In the genomic region with DNA sequence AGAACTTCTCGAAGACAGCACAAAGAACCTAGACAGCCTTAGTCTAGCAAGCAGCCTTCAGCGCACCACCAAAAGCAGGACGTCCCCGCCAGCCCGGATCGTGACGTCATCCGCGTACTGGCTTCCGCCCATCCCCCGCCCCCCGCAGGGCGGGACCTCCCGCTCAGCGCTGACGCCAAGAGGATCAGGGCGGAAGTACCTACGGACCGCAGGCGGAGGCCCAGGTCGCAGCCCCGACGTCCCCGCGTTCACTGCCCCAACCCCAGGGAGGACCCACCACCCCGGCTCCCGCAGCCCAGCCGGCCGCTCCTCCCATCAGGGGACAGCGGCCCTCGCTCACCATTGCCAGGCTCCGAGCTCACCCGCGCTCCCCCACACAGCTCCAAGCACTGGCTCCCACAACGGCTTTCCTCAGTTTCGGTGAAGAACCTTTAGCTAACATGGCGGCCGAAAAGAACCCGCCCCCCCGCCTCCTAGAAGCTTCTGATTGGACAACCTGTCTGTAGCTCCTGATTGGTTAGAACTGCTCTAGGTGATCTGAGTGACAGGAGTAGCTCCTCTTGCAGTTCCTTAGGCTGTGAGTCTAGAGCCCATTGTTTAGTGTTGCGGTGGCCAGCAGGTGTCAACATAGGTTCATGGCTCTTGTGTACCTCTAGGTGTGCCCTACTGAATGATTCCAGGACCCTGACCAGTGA, we compare ENCODE assay signal across 8 mouse cellular contexts. TPM values are rescaled to one million over a fixed set of nuclear protein-coding genes. Genes with fewer than 3 reads are reported as not detected.
DNase-seq lines count a peak whose midpoint lies in the region; ATAC-seq and TF ChIP-seq lines count a peak whose summit lies in the region.

A gene (minus strand): TSS at position 454 of the 695 bp plus-strand sequence.

- H3K36me3 ChIP-seq in kidney, embryonic 14.5 days (ENCODE audit: control insufficient read depth, insufficient read depth, low read length) = peaks cover 3% of the 10 kb centered on the region; the same call in 1 of the 2 replicates
- no peaks in the 10 kb centered on the region for H3K36me3 ChIP-seq in limb, embryonic 15.5 days

- H3K4me1 ChIP-seq in bone marrow macrophage, adult 2 months (ENCODE audit: control insufficient read depth, insufficient read depth, low read length) = peaks cover 9% of the 10 kb centered on the region
- no peaks in the 10 kb centered on the region for H3K4me1 ChIP-seq in embryonic fibroblast, embryonic 13.5 days (ENCODE audit: control insufficient read depth, insufficient read depth, low read length)
- H3K4me1 ChIP-seq in kidney, embryonic 14.5 days (ENCODE audit: control insufficient read depth, insufficient read depth, low read length) = peaks cover 3% of the 10 kb centered on the region; the same call in 1 of the 2 replicates
- H3K4me1 ChIP-seq in limb, embryonic 15.5 days = peaks cover 7% of the 10 kb centered on the region

- no peaks in the 10 kb centered on the region for H3K9me3 ChIP-seq in kidney, embryonic 14.5 days (ENCODE audit: control insufficient read depth, low read length)
- no peaks in the 10 kb centered on the region for H3K9me3 ChIP-seq in limb, embryonic 15.5 days

- H3K4me3 ChIP-seq in bone marrow macrophage, adult 2 months (ENCODE audit: insufficient read depth, low read length) = peak within 1 kb of the TSS; percentile 89
- peak within 1 kb of the TSS; percentile 79 for H3K4me3 ChIP-seq in embryonic fibroblast, embryonic 13.5 days (ENCODE audit: insufficient read depth, low read length)
- H3K4me3 ChIP-seq in kidney, embryonic 14.5 days (ENCODE audit: low read length) = peak within 1 kb of the TSS; percentile 80
- peak within 1 kb of the TSS; percentile 73 for H3K4me3 ChIP-seq in limb, embryonic 15.5 days

- H3K9ac ChIP-seq in kidney, embryonic 14.5 days (ENCODE audit: low read depth, low read length) = peak within 1 kb of the TSS; percentile 89
- H3K9ac ChIP-seq in limb, embryonic 15.5 days = peak within 1 kb of the TSS; percentile 88

- 1% methylated on average over 38 of the region's 41 CpGs for WGBS in kidney, embryonic 14.5 days
- under 1% methylated on average over 41 of the region's 41 CpGs for WGBS in limb, embryonic 15.5 days

- H3K27ac ChIP-seq in bone marrow macrophage, adult 2 months (ENCODE audit: insufficient read depth, low read depth, low read length) = peak within 1 kb of the TSS; percentile 90
- peak within 1 kb of the TSS; percentile 92 for H3K27ac ChIP-seq in embryonic fibroblast, embryonic 13.5 days (ENCODE audit: insufficient read depth, low read length)
- peak within 1 kb of the TSS; percentile 95 for H3K27ac ChIP-seq in kidney, embryonic 14.5 days (ENCODE audit: low read depth, low read length)
- peak within 1 kb of the TSS; percentile 99 for H3K27ac ChIP-seq in limb, embryonic 15.5 days

- no peaks in the 10 kb centered on the region for H3K27me3 ChIP-seq in kidney, embryonic 14.5 days (ENCODE audit: control insufficient read depth, insufficient read depth, low read length)
- no peaks in the 10 kb centered on the region for H3K27me3 ChIP-seq in limb, embryonic 15.5 days

- peak; percentile 99 for ATAC-seq in kidney, embryonic 14.5 days (ENCODE audit: low FRiP score, low TSS enrichment)
- ATAC-seq in limb, embryonic 15.5 days (ENCODE audit: insufficient number of reproducible peaks, low FRiP score, low TSS enrichment, low read depth) = peak; percentile 100

- peak within 1 kb of the TSS; percentile 65 for H3K4me2 ChIP-seq in kidney, embryonic 14.5 days (replicated peaks; ENCODE audit: low read depth, low read length)
- H3K4me2 ChIP-seq in limb, embryonic 15.5 days = peak within 1 kb of the TSS; percentile 46

- TF ChIP-seq CTCF in bone marrow macrophage, adult 2 months (IDR thresholded peaks at IDR 0.05; ENCODE audit: low read depth, low read length) = no peak
- peak; percentile 33; the same call in 1 of the 2 replicates for TF ChIP-seq CTCF in embryonic fibroblast, embryonic 13.5 days (IDR thresholded peaks at IDR 0.05; ENCODE audit: borderline replicate concordance, insufficient read depth, low read length)

- no peak for TF ChIP-seq POLR2A in bone marrow macrophage, adult 2 months (IDR thresholded peaks at IDR 0.05; ENCODE audit: borderline replicate concordance, low read depth, low read length)
- TF ChIP-seq POLR2A in embryonic fibroblast, embryonic 13.5 days (IDR thresholded peaks at IDR 0.05; ENCODE audit: low read depth, low read length) = peak; percentile 76

- peak; percentile 100 for DNase-seq in A20 (ENCODE audit: low read depth, low spot score)
- DNase-seq in heart, adult 9 months (ENCODE audit: low spot score in 2 of 2) = peak; percentile 98
- peak; percentile 91 to 98 for DNase-seq in monocyte, adult 2 months (ENCODE audit: low read depth in 1 of 2, low spot score in 2 of 2)
- peak; percentile 98 for DNase-seq in spleen, postnatal 36 days (ENCODE audit: low spot score in 2 of 2)

RNA-seq across cellular contexts. Expression of the gene that starts here (rescaled TPM):
- 15.5 and 17.0 TPM in 2 replicates for polyA plus RNA-seq in bone marrow macrophage, adult 2 months (2012; ENCODE audit: insufficient read depth, insufficient read length, missing spikeins)
- polyA plus RNA-seq in embryonic fibroblast, embryonic 13.5 days (2011; ENCODE audit: insufficient read length, low read depth, missing spikeins) = 8.8 and 13.2 TPM in 2 replicates
- 25.1 and 27.6 TPM in 2 replicates for polyA plus RNA-seq in kidney, embryonic 14.5 days (2014; fragmentation: Nextera tagmentation; extraction: Ambion mirVana)
- 22.0 and 24.2 TPM in 2 replicates for polyA plus RNA-seq in limb, embryonic 15.5 days (2015; fragmentation: Nextera tagmentation; extraction: Ambion mirVana)

Comparison
In these comparisons a context has a peak if more than half of its experiments do, and no peak if none do; other contexts are left out.
1. Peak in every context shown above with its lines: DNase-seq, ATAC-seq, H3K4me3 ChIP-seq and H3K27ac ChIP-seq.